Mouse (Mus musculus): ENCODE measurements around the gene Renbp. TPM values are rescaled to one million over a fixed set of nuclear protein-coding genes. Genes with fewer than 3 reads are reported as not detected.

Gene Renbp
- polyA plus RNA-seq, 1 experiment, result 73.2 TPM

DNA sequence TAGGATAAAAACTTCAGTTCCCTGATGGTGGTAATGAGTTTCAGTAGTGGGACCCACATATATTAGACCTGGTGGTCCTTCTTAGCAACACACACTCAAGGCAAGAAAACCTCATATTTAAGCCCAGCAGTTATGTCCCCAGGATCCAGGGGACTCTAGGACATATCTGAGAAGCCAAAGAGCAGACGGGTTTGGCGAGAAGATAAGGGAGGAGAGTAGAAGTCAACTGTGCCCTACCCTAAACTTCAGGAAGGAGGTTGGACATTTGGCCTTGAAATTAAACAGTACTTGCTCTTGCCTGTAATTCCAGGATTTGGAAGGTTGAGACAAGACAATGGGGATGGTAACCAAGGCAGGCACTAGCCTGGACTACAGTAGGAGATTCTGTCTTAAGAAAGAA lies 39.1 kb upstream of the Renbp start:
- H3K36me3 ChIP-seq (ENCODE audit: control insufficient read depth, insufficient read depth), result no peaks in the 10 kb centered on the region
- peaks cover 20% of the 10 kb centered on the region for H3K79me2 ChIP-seq (ENCODE audit: control insufficient read depth, insufficient read depth)
- H3K27me3 ChIP-seq (ENCODE audit: control insufficient read depth, insufficient read depth, insufficient read length), result no peaks in the 10 kb centered on the region
- H3K79me3 ChIP-seq (ENCODE audit: low read depth), result peaks cover 12% of the 10 kb centered on the region
- H3K4me3 ChIP-seq (ENCODE audit: insufficient read depth, poor library complexity, severe bottlenecking), result no peak overlapping the region
- H3ac ChIP-seq (ENCODE audit: control insufficient read depth, insufficient read length, low read depth), result no peak overlapping the region
- TF ChIP-seq MYOG (IDR thresholded peaks at IDR 0.05; ENCODE audit: control insufficient read depth, extremely low read depth, insufficient read length) (no peak), CTCF (IDR thresholded peaks at IDR 0.05; ENCODE audit: control insufficient read depth, insufficient read depth, insufficient read length) (no peak), MAX (IDR thresholded peaks at IDR 0.05) (no peak), USF1 (IDR thresholded peaks at IDR 0.05; ENCODE audit: low read depth) (no peak), MYOD1 (IDR thresholded peaks at IDR 0.05; ENCODE audit: control insufficient read depth, insufficient read length, low read depth) (no peak), CEBPB (IDR thresholded peaks at IDR 0.05; ENCODE audit: low read depth) (no peak), FOSL1 (IDR thresholded peaks at IDR 0.05; ENCODE audit: insufficient read depth, low read length, poor library complexity, severe bottlenecking) (no peak)

- H3K4me3 ChIP-seq (ENCODE audit: insufficient read depth, poor library complexity, severe bottlenecking), result no peak overlapping the region
- no peaks in the 10 kb centered on the region for H3K27me3 ChIP-seq (ENCODE audit: control insufficient read depth, insufficient read depth, insufficient read length)
- peaks cover 17% of the 10 kb centered on the region for H3K79me3 ChIP-seq (ENCODE audit: low read depth)
These were observed 38.5 kb upstream of the Renbp start for GRCm38 (mm10) chrX:73969167-73969566.

GRCm38 (mm10) chrX:73967177-73968075 lies 36.8 kb upstream of the Renbp start:
- peaks cover 43% of the 10 kb centered on the region for H3K79me2 ChIP-seq (ENCODE audit: control insufficient read depth, insufficient read depth)
- H3K79me3 ChIP-seq (ENCODE audit: low read depth), result peaks cover 33% of the 10 kb centered on the region
- H3ac ChIP-seq (ENCODE audit: control insufficient read depth, insufficient read length, low read depth), result peak overlapping the region; percentile 80
- peak; percentile 44 for TF ChIP-seq MAX (IDR thresholded peaks at IDR 0.05)
- no peak for TF ChIP-seq CEBPB (IDR thresholded peaks at IDR 0.05; ENCODE audit: low read depth)
- peaks cover 16% of the 10 kb centered on the region for H3K36me3 ChIP-seq (ENCODE audit: control insufficient read depth, insufficient read depth)
- H3K4me3 ChIP-seq (ENCODE audit: insufficient read depth, poor library complexity, severe bottlenecking), result peak overlapping the region; percentile 26
- H3K27me3 ChIP-seq (ENCODE audit: control insufficient read depth, insufficient read depth, insufficient read length), result no peaks in the 10 kb centered on the region

More at GRCm38 (mm10) chrX:73969167-73969566, 38.5 kb upstream of the Renbp start:
- Histone ChIP-seq H3K79me2 (ENCODE audit: control insufficient read depth, insufficient read depth) (peaks cover 25% of the 10 kb centered on the region), H3K36me3 (ENCODE audit: control insufficient read depth, insufficient read depth) (peaks cover 4% of the 10 kb centered on the region), H3ac (ENCODE audit: control insufficient read depth, insufficient read length, low read depth) (no peak overlapping the region)
- TF ChIP-seq MYOG (IDR thresholded peaks at IDR 0.05; ENCODE audit: control insufficient read depth, extremely low read depth, insufficient read length) (no peak), FOSL1 (IDR thresholded peaks at IDR 0.05; ENCODE audit: insufficient read depth, low read length, poor library complexity, severe bottlenecking) (no peak), MYOD1 (IDR thresholded peaks at IDR 0.05; ENCODE audit: control insufficient read depth, insufficient read length, low read depth) (no peak), MAX (IDR thresholded peaks at IDR 0.05) (no peak), USF1 (IDR thresholded peaks at IDR 0.05; ENCODE audit: low read depth) (no peak), CEBPB (IDR thresholded peaks at IDR 0.05; ENCODE audit: low read depth) (no peak), CTCF (IDR thresholded peaks at IDR 0.05; ENCODE audit: control insufficient read depth, insufficient read depth, insufficient read length) (no peak)

GRCm38 (mm10) chrX:73966248-73967176 lies 35.9 kb upstream of the Renbp start, which contains the start of gene Hcfc1:
TSS of gene Hcfc1 (minus strand) at chrX:73966357.
- Histone ChIP-seq H3K79me3 (ENCODE audit: low read depth) (peaks cover 42% of the 10 kb centered on the region), H3ac (ENCODE audit: control insufficient read depth, insufficient read length, low read depth) (peak within 1 kb of the TSS; percentile 98), H3K27me3 (ENCODE audit: control insufficient read depth, insufficient read depth, insufficient read length) (no peaks in the 10 kb centered on the region), H3K36me3 (ENCODE audit: control insufficient read depth, insufficient read depth) (peaks cover 22% of the 10 kb centered on the region), H3K4me3 (ENCODE audit: insufficient read depth, poor library complexity, severe bottlenecking) (peak within 1 kb of the TSS; percentile 61), H3K79me2 (ENCODE audit: control insufficient read depth, insufficient read depth) (peaks cover 52% of the 10 kb centered on the region)
- TF ChIP-seq USF1 (IDR thresholded peaks at IDR 0.05; ENCODE audit: low read depth) (no peak), MYOD1 (IDR thresholded peaks at IDR 0.05; ENCODE audit: control insufficient read depth, insufficient read length, low read depth) (no peak), CTCF (IDR thresholded peaks at IDR 0.05; ENCODE audit: control insufficient read depth, insufficient read depth, insufficient read length) (no peak), MYOG (IDR thresholded peaks at IDR 0.05; ENCODE audit: control insufficient read depth, extremely low read depth, insufficient read length) (no peak), FOSL1 (IDR thresholded peaks at IDR 0.05; ENCODE audit: insufficient read depth, low read length, poor library complexity, severe bottlenecking) (no peak), MAX (IDR thresholded peaks at IDR 0.05) (no peak), CEBPB (IDR thresholded peaks at IDR 0.05; ENCODE audit: low read depth) (no peak)

- Histone ChIP-seq H3ac (ENCODE audit: control insufficient read depth, insufficient read length, low read depth) (peak overlapping the region; percentile 93), H3K36me3 (ENCODE audit: control insufficient read depth, insufficient read depth) (peaks cover 34% of the 10 kb centered on the region), H3K27me3 (ENCODE audit: control insufficient read depth, insufficient read depth, insufficient read length) (no peaks in the 10 kb centered on the region), H3K79me2 (ENCODE audit: control insufficient read depth, insufficient read depth) (peaks cover 64% of the 10 kb centered on the region), H3K4me3 (ENCODE audit: insufficient read depth, poor library complexity, severe bottlenecking) (peak overlapping the region; percentile 61), H3K79me3 (ENCODE audit: low read depth) (peaks cover 53% of the 10 kb centered on the region)
- TF ChIP-seq MAX (IDR thresholded peaks at IDR 0.05), result no peak
- TF ChIP-seq MYOG (IDR thresholded peaks at IDR 0.05; ENCODE audit: control insufficient read depth, extremely low read depth, insufficient read length), result no peak
- no peak for TF ChIP-seq CTCF (IDR thresholded peaks at IDR 0.05; ENCODE audit: control insufficient read depth, insufficient read depth, insufficient read length)
- no peak for TF ChIP-seq CEBPB (IDR thresholded peaks at IDR 0.05; ENCODE audit: low read depth)
- TF ChIP-seq USF1 (IDR thresholded peaks at IDR 0.05; ENCODE audit: low read depth), result no peak
- TF ChIP-seq MYOD1 (IDR thresholded peaks at IDR 0.05; ENCODE audit: control insufficient read depth, insufficient read length, low read depth), result no peak
- TF ChIP-seq FOSL1 (IDR thresholded peaks at IDR 0.05; ENCODE audit: insufficient read depth, low read length, poor library complexity, severe bottlenecking), result no peak
These were observed 34.7 kb upstream of the Renbp start for GRCm38 (mm10) chrX:73965307-73965706.
